Mouse (Mus musculus) thymus, adult 2 months (tissue): ENCODE measurements at regions not wholly inside any gene's neighbourhood (a gene's known extent, or its start where the extent isn't known, plus 50 kb on each side); places are given as distances from the start of the nearest gene placed in this dataset.

ENCODE experiments used
- CTCF ChIP-seq: fragments of 200-500 bp; IDR thresholded peaks from 2 replicates; pipeline ENCODE4 v1.5.1; 2012; ENCODE audit warnings: mild to moderate bottlenecking, control low read depth, low read length, moderate library complexity, borderline replicate concordance; ENCODE audit not compliant: control insufficient read depth, poor library complexity, insufficient read depth; ENCODE audit errors: extremely low read depth
- POLR2A ChIP-seq: fragments of 200-500 bp; IDR thresholded peaks from 2 replicates; pipeline ENCODE4 v1.6.1; 2012; ENCODE audit warnings: mild to moderate bottlenecking, low read length, control low read depth, moderate library complexity; ENCODE audit not compliant: control insufficient read depth, poor library complexity, insufficient read depth; ENCODE audit errors: extremely low read depth

DNA sequence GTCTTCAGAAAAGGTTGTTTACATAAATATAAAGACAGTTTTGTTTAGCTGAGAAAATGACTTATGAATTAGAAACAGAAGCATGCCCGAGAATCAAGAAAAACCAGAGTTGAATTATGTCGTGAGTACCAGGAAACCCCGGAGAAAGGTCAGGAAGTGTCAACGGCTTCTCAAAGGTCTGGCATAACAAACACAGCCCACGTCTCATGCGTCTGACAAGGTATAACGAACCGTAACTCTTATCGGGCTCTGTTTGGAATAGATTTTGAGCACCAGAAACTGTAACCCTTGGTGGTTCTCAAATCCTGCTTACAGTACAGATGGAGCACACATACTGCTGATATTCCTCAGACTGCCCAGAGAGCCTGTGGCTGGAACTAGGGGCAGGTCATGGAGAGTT is 260.9 kb upstream of the Arglu1 start:
- TF ChIP-seq CTCF = no peak
- no peak for TF ChIP-seq POLR2A
